Mouse (Mus musculus): ENCODE measurements at regions not wholly inside any gene's neighbourhood (a gene's known extent, or its start where the extent isn't known, plus 50 kb on each side); places are given as distances from the start of the nearest gene placed in this dataset.

DNA sequence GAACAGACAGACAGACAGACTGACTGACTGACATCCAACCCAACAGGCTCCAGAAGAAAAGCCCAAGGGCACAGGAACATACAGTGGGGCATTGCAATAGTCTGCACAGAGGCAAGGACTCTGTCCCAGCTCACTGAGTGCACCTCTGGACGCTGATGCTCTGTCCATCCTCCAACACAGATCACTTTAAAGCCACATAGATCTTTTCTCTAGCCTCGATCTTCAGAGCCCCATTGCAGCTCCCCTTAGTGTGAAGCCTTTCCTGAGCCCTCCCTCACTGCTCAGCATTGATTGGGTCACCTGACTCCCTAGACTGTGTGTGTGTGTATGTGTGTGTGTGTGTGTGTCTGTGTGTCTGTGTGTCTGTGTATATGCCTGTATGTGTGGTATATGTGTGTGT lies 218.2 kb upstream of the Srrm4 start:
- H3K27ac ChIP-seq (ENCODE audit: control insufficient read depth, insufficient read depth, low read length) = no peak overlapping the region
- H3K36me3 ChIP-seq (ENCODE audit: control insufficient read depth, insufficient read depth, low read length) = no peaks in the 10 kb centered on the region
- TF ChIP-seq CTCF (IDR thresholded peaks at IDR 0.05; ENCODE audit: borderline replicate concordance, control insufficient read depth, extremely low read depth, insufficient read depth, low read length, poor library complexity) (no peak), POLR2A (IDR thresholded peaks at IDR 0.05; ENCODE audit: control insufficient read depth, extremely low read depth, insufficient read depth, low read length, poor library complexity) (no peak)
- H3K27me3 ChIP-seq (ENCODE audit: control insufficient read depth, insufficient read depth, low read length) = no peaks in the 10 kb centered on the region
- no peak overlapping the region for H3K4me3 ChIP-seq (ENCODE audit: control insufficient read depth, insufficient read depth, low read length)
- H3K4me1 ChIP-seq (replicated peaks; ENCODE audit: control insufficient read depth, insufficient read depth, low read length) = no peaks in the 10 kb centered on the region
- WGBS = 61% methylated on average over 2 of the region's 2 CpGs
- DNase-seq = no peak

GRCm38 (mm10) chr5:116809001-116809759 lies 217.6 kb upstream of the Srrm4 start:
- no peak for TF ChIP-seq POLR2A (IDR thresholded peaks at IDR 0.05; ENCODE audit: control insufficient read depth, extremely low read depth, insufficient read depth, low read length, poor library complexity)
- no peak for TF ChIP-seq CTCF (IDR thresholded peaks at IDR 0.05; ENCODE audit: borderline replicate concordance, control insufficient read depth, extremely low read depth, insufficient read depth, low read length, poor library complexity)
- 62% methylated on average over 17 of the region's 17 CpGs for whole genome bisulfite sequencing
- no peak overlapping the region for H3K4me3 ChIP-seq (ENCODE audit: control insufficient read depth, insufficient read depth, low read length)
- no peaks in the 10 kb centered on the region for H3K27me3 ChIP-seq (ENCODE audit: control insufficient read depth, insufficient read depth, low read length)
- no peaks in the 10 kb centered on the region for H3K4me1 ChIP-seq (replicated peaks; ENCODE audit: control insufficient read depth, insufficient read depth, low read length)
- H3K27ac ChIP-seq (ENCODE audit: control insufficient read depth, insufficient read depth, low read length) = no peak overlapping the region
- H3K36me3 ChIP-seq (ENCODE audit: control insufficient read depth, insufficient read depth, low read length) = no peaks in the 10 kb centered on the region
- DNase-seq = no peak

GRCm38 (mm10) chr5:116797460-116797859 lies 205.8 kb upstream of the Srrm4 start:
- H3K27me3 ChIP-seq (ENCODE audit: control insufficient read depth, insufficient read depth, low read length) = no peaks in the 10 kb centered on the region

DNA sequence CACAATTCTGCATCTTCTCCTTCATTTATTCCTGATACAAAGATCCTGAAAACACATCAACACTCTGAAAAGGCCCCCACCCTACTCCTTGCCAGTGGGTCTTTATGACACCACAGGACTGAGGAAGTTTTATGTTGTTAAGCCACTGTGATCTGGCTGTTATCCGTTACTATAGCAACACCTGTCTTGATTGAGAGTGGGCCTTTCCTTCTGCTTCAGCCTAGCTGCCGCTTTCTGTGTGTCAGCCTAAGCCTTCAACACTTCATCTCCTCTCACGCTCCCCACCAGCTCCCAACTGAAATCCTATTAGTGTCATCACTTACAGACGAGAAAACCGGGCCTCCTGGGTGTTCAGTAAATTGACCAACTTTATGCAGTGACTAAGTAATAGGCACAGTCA lies 203.6 kb upstream of the Srrm4 start:
- TF ChIP-seq CTCF (IDR thresholded peaks at IDR 0.05; ENCODE audit: borderline replicate concordance, control insufficient read depth, extremely low read depth, insufficient read depth, low read length, poor library complexity) = no peak
- TF ChIP-seq POLR2A (IDR thresholded peaks at IDR 0.05; ENCODE audit: control insufficient read depth, extremely low read depth, insufficient read depth, low read length, poor library complexity) = no peak
- H3K4me3 ChIP-seq (ENCODE audit: control insufficient read depth, insufficient read depth, low read length) = no peak overlapping the region
- no peaks in the 10 kb centered on the region for H3K36me3 ChIP-seq (ENCODE audit: control insufficient read depth, insufficient read depth, low read length)
- no peaks in the 10 kb centered on the region for H3K27me3 ChIP-seq (ENCODE audit: control insufficient read depth, insufficient read depth, low read length)
- H3K4me1 ChIP-seq (replicated peaks; ENCODE audit: control insufficient read depth, insufficient read depth, low read length) = no peaks in the 10 kb centered on the region
- WGBS = 78% methylated on average over 5 of the region's 5 CpGs
- no peak for DNase-seq
- H3K27ac ChIP-seq (ENCODE audit: control insufficient read depth, insufficient read depth, low read length) = no peak overlapping the region

More at GRCm38 (mm10) chr5:116797460-116797859, 205.8 kb upstream of the Srrm4 start:
- TF ChIP-seq CTCF (IDR thresholded peaks at IDR 0.05; ENCODE audit: borderline replicate concordance, control insufficient read depth, extremely low read depth, insufficient read depth, low read length, poor library complexity) (no peak), POLR2A (IDR thresholded peaks at IDR 0.05; ENCODE audit: control insufficient read depth, extremely low read depth, insufficient read depth, low read length, poor library complexity) (no peak)
- H3K27ac ChIP-seq (ENCODE audit: control insufficient read depth, insufficient read depth, low read length) = no peak overlapping the region
- no peaks in the 10 kb centered on the region for H3K36me3 ChIP-seq (ENCODE audit: control insufficient read depth, insufficient read depth, low read length)
- H3K4me1 ChIP-seq (replicated peaks; ENCODE audit: control insufficient read depth, insufficient read depth, low read length) = no peaks in the 10 kb centered on the region
- no peak overlapping the region for H3K4me3 ChIP-seq (ENCODE audit: control insufficient read depth, insufficient read depth, low read length)
- 47% methylated on average over 2 of the region's 2 CpGs for WGBS
- no peak for DNase-seq

- Histone ChIP-seq H3K27me3 (ENCODE audit: control insufficient read depth, insufficient read depth, low read length) (no peaks in the 10 kb centered on the region), H3K36me3 (ENCODE audit: control insufficient read depth, insufficient read depth, low read length) (no peaks in the 10 kb centered on the region), H3K4me1 (replicated peaks; ENCODE audit: control insufficient read depth, insufficient read depth, low read length) (no peaks in the 10 kb centered on the region), H3K27ac (ENCODE audit: control insufficient read depth, insufficient read depth, low read length) (no peak overlapping the region), H3K4me3 (ENCODE audit: control insufficient read depth, insufficient read depth, low read length) (no peak overlapping the region)
- 62% methylated on average over 8 of the region's 8 CpGs for WGBS
- DNase-seq = no peak
- TF ChIP-seq CTCF (IDR thresholded peaks at IDR 0.05; ENCODE audit: borderline replicate concordance, control insufficient read depth, extremely low read depth, insufficient read depth, low read length, poor library complexity) = no peak
- TF ChIP-seq POLR2A (IDR thresholded peaks at IDR 0.05; ENCODE audit: control insufficient read depth, extremely low read depth, insufficient read depth, low read length, poor library complexity) = no peak
Observed at GRCm38 (mm10) chr5:116790419-116790818, 198.8 kb upstream of the Srrm4 start.

DNA sequence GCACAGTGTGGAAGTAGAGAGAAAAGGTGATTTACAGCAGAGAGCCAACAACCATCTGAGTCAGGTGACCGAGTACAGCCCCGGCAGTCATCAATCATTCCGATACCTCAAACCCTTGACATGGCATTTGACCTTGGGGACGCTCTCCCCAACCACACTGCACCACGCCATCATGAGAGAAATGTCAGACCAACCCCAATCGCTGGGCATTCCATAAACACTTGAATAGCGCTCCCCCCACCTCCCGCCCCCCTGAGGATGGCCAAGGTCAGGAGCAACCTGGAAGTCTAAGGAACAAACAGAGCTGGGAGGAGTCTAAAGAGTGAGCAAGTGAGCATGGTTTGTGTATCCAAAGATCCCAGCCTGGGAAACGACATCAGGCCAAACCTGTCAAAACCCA lies 198.2 kb upstream of the Srrm4 start:
- TF ChIP-seq CTCF (IDR thresholded peaks at IDR 0.05; ENCODE audit: borderline replicate concordance, control insufficient read depth, extremely low read depth, insufficient read depth, low read length, poor library complexity) = no peak
- TF ChIP-seq POLR2A (IDR thresholded peaks at IDR 0.05; ENCODE audit: control insufficient read depth, extremely low read depth, insufficient read depth, low read length, poor library complexity) = no peak
- Histone ChIP-seq H3K4me3 (ENCODE audit: control insufficient read depth, insufficient read depth, low read length) (no peak overlapping the region), H3K27me3 (ENCODE audit: control insufficient read depth, insufficient read depth, low read length) (no peaks in the 10 kb centered on the region), H3K36me3 (ENCODE audit: control insufficient read depth, insufficient read depth, low read length) (no peaks in the 10 kb centered on the region), H3K27ac (ENCODE audit: control insufficient read depth, insufficient read depth, low read length) (no peak overlapping the region), H3K4me1 (replicated peaks; ENCODE audit: control insufficient read depth, insufficient read depth, low read length) (no peaks in the 10 kb centered on the region)
- 87% methylated on average over 9 of the region's 9 CpGs for WGBS
- no peak for DNase-seq

Data from thymus, adult 2 months (tissue).